Mouse (Mus musculus) spleen, adult 2 months (tissue): ENCODE results near the gene Gm4881.

Source experiments
- CTCF ChIP-seq: fragments of 200-500 bp; IDR thresholded peaks from 2 replicates; pipeline ENCODE4 v1.5.1; 2011; ENCODE audit warnings: mild to moderate bottlenecking, inconsistent platforms; ENCODE audit not compliant: insufficient read depth, insufficient read length, insufficient replicate concordance; ENCODE audit errors: extremely low read depth
- POLR2A ChIP-seq: fragments of 200-500 bp; IDR thresholded peaks from 2 replicates; pipeline ENCODE4 v1.6.1; 2011; ENCODE audit warnings: low read depth, low read length, inconsistent platforms

DNA sequence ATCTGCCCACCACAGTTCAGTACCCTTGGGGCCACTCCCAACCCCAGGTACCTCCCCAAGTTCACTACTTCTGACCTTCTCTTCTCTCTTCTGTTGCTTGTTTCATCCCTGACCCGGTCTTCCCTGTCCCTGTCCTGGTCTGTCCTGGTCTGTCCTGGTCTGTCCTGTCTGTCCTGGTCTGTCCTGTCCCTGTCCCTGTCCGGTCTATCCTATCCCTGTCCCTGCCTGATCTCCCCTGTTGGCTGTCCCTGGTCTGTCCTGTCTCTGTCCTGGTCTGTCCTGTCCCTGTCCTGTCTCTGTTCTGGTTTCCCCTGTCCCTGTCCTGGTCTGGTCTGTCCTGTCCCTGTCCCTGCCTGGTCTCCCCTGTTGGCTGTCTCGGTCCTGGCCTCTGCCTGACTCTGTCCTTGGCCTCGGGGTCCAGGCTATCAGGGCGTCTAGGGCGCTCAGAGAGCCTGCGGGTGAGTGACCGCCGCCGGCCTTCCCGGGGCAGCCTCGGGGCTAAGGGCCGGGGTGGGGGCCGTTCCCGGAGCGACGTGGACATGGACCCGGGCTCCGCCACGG, 25.5 kb downstream of the Gm4881 start:
- TF ChIP-seq POLR2A (no peak), CTCF (no peak)
